Mouse (Mus musculus) macrophage (primary cell): Measurements from ENCODE around the gene Ypel2. TPM values are rescaled to one million over a fixed set of nuclear protein-coding genes. Genes with fewer than 3 reads are reported as not detected.

Experiments used
- H3K27ac ChIP-seq: fragments of 350-480 bp; formaldehyde crosslinking; 2 replicates; pipeline ENCODE4 v1.9.0; 2021
- H3K36me3 ChIP-seq: fragments of 350-480 bp; formaldehyde crosslinking; 2 replicates; pipeline ENCODE4 v1.9.0; 2021; ENCODE audit errors: inconsistent target
- H3K4me3 ChIP-seq: fragments of 350-480 bp; formaldehyde crosslinking; 2 replicates; pipeline ENCODE4 v1.9.0; 2021; ENCODE audit errors: inconsistent target
- H3K79me2 ChIP-seq: fragments of 350-480 bp; formaldehyde crosslinking; 2 replicates; pipeline ENCODE4 v1.9.0; 2021; ENCODE audit errors: inconsistent target
- WGBS: methylation state at CpG from one replicate; pipeline ENCODE4 v1.1.7; 2026; ENCODE audit warnings: inconsistent platforms; ENCODE audit not compliant: missing documents; 5-methylcytosine and 5-hydroxymethylcytosine counted together
- polyA plus RNA-seq: library from polyadenylated mRNA; stranded (reverse); fragments of 250-400 nt; gene quantifications from 3 replicates; pipeline ENCODE4 v1.2.4, GENCODE M21; 2018; ENCODE audit warnings: inconsistent platforms

Ypel2 gene
- polyA plus RNA-seq, 1 experiment from 2014 or later = 4.0 TPM

- Histone ChIP-seq H3K79me2 (no peaks in the 10 kb centered on the region), H3K36me3 (no peaks in the 10 kb centered on the region), H3K27ac (no peak overlapping the region), H3K4me3 (no peak overlapping the region)
- 36% methylated on average over 4 of the region's 5 CpGs for WGBS
These were observed 12.2 kb downstream of the Ypel2 start for GRCm38 (mm10) chr11:86981229-86981791.

GRCm38 (mm10) chr11:86980526-86980925 lies 13.0 kb downstream of the Ypel2 start:
- Histone ChIP-seq H3K36me3 (no peaks in the 10 kb centered on the region), H3K79me2 (no peaks in the 10 kb centered on the region), H3K4me3 (no peak overlapping the region), H3K27ac (no peak overlapping the region)
- WGBS = 91% methylated on average over 6 of the region's 6 CpGs

DNA sequence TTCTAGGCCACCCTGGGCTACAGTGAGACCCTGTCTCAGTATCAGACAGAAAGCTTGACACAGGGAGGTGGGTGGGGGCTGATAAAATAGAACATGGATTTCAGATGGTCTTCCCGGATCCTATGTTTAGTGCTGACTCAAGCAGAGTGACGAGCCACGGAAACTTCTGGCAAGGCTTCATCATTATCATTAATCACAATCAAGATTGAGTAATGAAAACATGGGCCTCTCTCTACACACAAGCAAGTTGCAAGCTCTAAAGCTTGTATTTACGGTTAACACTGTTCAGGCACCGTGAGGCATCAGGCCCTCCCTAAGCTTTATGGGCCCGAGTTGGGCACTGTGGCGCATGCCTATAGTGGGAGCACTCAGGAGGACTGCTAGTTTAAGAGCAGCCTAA lies 13.7 kb downstream of the Ypel2 start:
- no peak overlapping the region for H3K27ac ChIP-seq
- H3K4me3 ChIP-seq = no peak overlapping the region
- WGBS = 94% methylated on average over 7 of the region's 7 CpGs
- H3K36me3 ChIP-seq = no peaks in the 10 kb centered on the region
- H3K79me2 ChIP-seq = no peaks in the 10 kb centered on the region

DNA sequence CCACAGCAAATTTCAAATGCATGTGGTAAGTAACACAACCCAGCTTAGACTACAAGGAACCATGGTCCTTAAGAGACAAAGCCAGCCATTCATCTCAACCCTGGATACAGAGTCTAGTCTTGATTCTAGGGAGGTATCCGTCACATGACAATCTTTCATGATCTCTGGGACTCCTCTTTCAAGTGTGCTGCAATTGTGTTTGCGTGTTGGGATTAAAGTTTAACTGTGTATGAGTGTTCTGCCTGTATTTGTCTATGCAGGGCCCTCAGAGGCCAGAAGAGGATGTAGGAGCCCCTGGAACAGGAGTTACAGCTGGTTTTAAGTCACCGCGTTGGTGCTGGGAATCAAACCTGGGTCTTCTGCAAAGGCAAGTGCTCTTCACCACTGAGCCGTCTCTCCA lies 16.3 kb downstream of the Ypel2 start:
- Histone ChIP-seq H3K79me2 (no peaks in the 10 kb centered on the region), H3K27ac (no peak overlapping the region)
- 98% methylated on average over 5 of the region's 5 CpGs for WGBS

GRCm38 (mm10) chr11:86974401-86974800 lies 19.1 kb downstream of the Ypel2 start:
- Histone ChIP-seq H3K79me2 (no peaks in the 10 kb centered on the region), H3K27ac (no peak overlapping the region), H3K4me3 (no peak overlapping the region), H3K36me3 (peaks cover 6% of the 10 kb centered on the region; the same call in 1 of the 2 replicates)
- 83% methylated on average over 3 of the region's 3 CpGs for WGBS

More for the DNA sequence above, 16.3 kb downstream of the Ypel2 start:
- Histone ChIP-seq H3K4me3 (no peak overlapping the region), H3K36me3 (no peaks in the 10 kb centered on the region)

GRCm38 (mm10) chr11:86973255-86973654 lies 20.3 kb downstream of the Ypel2 start:
- 100% methylated on average over 5 of the region's 5 CpGs for WGBS
- no peak overlapping the region for H3K27ac ChIP-seq
- no peak overlapping the region for H3K4me3 ChIP-seq
- H3K36me3 ChIP-seq = peaks cover 6% of the 10 kb centered on the region; the same call in 1 of the 2 replicates
- H3K79me2 ChIP-seq = no peaks in the 10 kb centered on the region

- 80% methylated on average over 7 of the region's 7 CpGs for WGBS
- H3K79me2 ChIP-seq = no peaks in the 10 kb centered on the region
- H3K27ac ChIP-seq = no peak overlapping the region
- H3K4me3 ChIP-seq = no peak overlapping the region
- peaks cover 6% of the 10 kb centered on the region; the same call in 1 of the 2 replicates for H3K36me3 ChIP-seq
These were observed 22.3 kb downstream of the Ypel2 start for GRCm38 (mm10) chr11:86971057-86971753.

- no peak overlapping the region for H3K4me3 ChIP-seq
- H3K27ac ChIP-seq = no peak overlapping the region
- peaks cover 6% of the 10 kb centered on the region; the same call in 1 of the 2 replicates for H3K36me3 ChIP-seq
- WGBS = 95% methylated on average over 13 of the region's 13 CpGs
- H3K79me2 ChIP-seq = no peaks in the 10 kb centered on the region
These were observed 24.3 kb downstream of the Ypel2 start for GRCm38 (mm10) chr11:86969041-86969821.

DNA sequence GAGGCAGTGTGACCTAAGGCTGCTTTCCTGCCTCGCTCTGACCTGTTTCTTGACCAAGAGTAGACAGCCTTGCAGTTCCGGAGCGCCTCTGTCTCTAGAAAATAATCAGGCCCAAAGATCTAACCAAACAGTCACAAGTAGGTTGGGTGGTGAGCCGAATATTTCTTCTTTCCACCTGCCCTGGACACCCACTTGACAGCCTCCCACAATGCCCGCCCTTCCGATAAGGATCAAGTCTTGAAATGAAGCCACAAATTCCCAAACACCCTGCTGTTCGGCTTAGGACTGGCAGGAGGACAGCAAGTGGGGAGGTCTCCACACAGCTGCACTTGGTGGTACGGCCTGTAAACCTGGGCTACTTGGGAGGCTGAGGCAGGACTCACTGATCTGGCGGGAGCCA lies 26.0 kb downstream of the Ypel2 start:
- no peak overlapping the region for H3K27ac ChIP-seq
- no peaks in the 10 kb centered on the region for H3K79me2 ChIP-seq
- 99% methylated on average over 9 of the region's 9 CpGs for WGBS
- no peak overlapping the region for H3K4me3 ChIP-seq
- H3K36me3 ChIP-seq = peaks cover 6% of the 10 kb centered on the region; the same call in 1 of the 2 replicates

DNA sequence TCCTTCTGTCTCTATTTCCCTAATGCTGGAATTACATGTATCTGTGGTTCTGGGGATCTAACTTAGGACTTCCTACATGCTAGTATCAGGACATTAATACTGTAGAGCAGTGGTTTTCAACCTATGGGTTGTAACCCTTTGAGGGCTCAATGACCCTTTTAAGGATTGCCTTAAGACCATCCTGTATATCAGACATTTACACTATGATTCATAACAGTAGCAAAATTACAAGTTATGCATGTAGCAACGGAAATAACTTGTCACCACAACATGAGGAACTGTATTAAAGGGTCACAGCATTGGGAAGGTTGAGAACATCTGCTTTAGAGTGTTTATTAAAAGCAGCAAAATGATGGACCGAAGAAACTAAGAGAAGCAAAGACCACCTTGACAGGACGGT lies 26.8 kb downstream of the Ypel2 start:
- WGBS = 80% methylated on average over 3 of the region's 3 CpGs
- Histone ChIP-seq H3K36me3 (peaks cover 6% of the 10 kb centered on the region; the same call in 1 of the 2 replicates), H3K79me2 (no peaks in the 10 kb centered on the region), H3K27ac (no peak overlapping the region), H3K4me3 (no peak overlapping the region)

DNA sequence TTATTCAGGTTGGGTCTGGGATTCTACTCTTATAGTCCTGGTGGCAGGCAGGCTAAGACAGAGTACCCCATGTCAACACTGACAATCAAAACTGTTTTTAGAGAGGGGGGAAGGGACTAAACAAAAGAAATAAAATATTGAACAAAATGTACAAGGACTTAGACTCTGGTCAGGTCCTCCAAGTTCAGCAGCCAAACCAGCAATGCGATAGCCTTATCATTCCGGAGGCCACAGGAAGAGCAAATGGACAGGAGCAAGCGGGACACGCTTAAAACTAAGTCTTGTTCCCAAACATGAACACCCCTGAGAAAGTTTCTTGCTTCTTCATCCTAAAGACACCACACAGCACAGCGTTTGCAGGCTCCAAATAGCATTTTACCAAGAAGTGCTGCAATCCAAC lies 28.4 kb downstream of the Ypel2 start:
- Histone ChIP-seq H3K4me3 (no peak overlapping the region), H3K79me2 (no peaks in the 10 kb centered on the region), H3K27ac (no peak overlapping the region), H3K36me3 (peaks cover 6% of the 10 kb centered on the region; the same call in 1 of the 2 replicates)
- WGBS = 94% methylated on average over 5 of the region's 5 CpGs

DNA sequence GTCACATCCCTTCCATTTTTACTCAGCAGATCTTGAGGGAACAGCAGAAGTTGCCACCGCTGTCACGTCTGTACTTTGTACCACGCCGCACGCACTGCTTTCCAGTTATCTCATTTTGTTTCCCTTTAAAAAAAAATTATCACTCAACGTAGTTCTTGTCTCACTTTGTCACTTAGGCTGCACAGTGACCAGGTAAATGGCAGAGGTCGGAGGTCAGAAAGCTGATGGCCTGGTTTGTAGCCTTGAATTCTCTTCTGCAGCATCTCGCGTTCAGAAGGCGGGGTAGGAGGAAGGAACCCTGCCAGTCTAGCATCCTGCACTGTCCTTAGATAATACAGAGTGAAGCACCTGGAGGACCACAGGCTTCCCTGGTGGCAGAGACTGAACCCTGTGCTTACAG lies 29.8 kb downstream of the Ypel2 start:
- 98% methylated on average over 8 of the region's 10 CpGs for WGBS
- Histone ChIP-seq H3K4me3 (no peak overlapping the region), H3K36me3 (no peaks in the 10 kb centered on the region), H3K27ac (no peak overlapping the region), H3K79me2 (no peaks in the 10 kb centered on the region)

DNA sequence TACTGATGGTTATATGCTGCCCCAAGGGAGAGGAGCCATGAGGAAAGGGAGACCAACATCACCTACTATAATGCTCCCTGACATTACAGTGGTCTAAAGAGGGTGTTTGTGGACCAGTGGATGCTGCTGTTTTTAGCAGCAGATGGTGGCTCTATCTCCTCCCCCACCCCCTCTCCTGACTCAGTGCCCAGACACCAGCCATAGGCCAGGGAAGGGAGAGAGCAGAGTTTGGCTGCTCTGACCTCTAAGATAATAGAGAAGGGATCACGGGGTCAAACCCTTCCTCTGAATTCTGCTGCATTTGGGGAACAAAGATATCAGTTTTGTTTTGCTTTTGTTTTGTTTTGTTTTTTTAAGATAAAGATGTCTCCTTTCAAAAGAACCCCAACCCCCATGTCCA lies 30.5 kb downstream of the Ypel2 start:
- Histone ChIP-seq H3K27ac (no peak overlapping the region), H3K36me3 (no peaks in the 10 kb centered on the region), H3K79me2 (no peaks in the 10 kb centered on the region), H3K4me3 (no peak overlapping the region)
- WGBS = 80% methylated on average over 1 of the region's 1 CpGs

DNA sequence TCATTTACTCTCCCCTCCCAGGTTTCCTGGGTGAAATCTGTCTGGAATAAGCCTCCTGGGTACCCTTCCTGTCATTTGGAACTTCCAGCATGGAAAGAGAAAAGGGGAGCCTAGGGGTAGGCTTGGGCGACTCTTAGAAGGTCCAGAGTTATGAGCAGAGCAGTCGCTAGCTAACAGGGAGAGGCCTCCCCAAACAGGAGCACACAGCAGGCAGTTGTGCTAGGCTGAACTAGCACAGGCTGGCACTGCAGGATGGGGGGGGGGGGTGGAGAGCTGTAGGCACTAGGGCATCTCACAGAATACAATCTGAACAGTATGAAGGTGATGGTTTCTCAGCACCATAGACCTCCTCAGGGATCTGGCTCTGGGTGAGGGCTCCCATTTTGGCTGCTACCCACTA lies 31.1 kb downstream of the Ypel2 start:
- Histone ChIP-seq H3K36me3 (no peaks in the 10 kb centered on the region), H3K79me2 (no peaks in the 10 kb centered on the region), H3K27ac (no peak overlapping the region), H3K4me3 (no peak overlapping the region)
- 87% methylated on average over 2 of the region's 2 CpGs for WGBS
